Mouse (Mus musculus) monocyte, adult 2 months (primary cell): ENCODE results near the gene Sac3d1.
A peak's percentile ranks its signal among the peaks of the same experiment; 100 is the strongest.

ENCODE experiments used
- DNase-seq, 2 experiments: peaks; one replicate each; pipeline ENCODE4 v3.0.0; 2022; ENCODE audit warnings: low spot score in 2 of 2, low read depth in 1 of 2

Gene Sac3d1

GRCm38 (mm10) chr19:6121761-6122160 is 3.3 kb upstream of the Sac3d1 start:
- DNase-seq: no peak

- DNase-seq: no peak
Measured at GRCm38 (mm10) chr19:6118677-6119185, 281 bp upstream of the Sac3d1 start.

GRCm38 (mm10) chr19:6117346-6117985 is 984 bp downstream of the Sac3d1 start:
- DNase-seq: no peak

GRCm38 (mm10) chr19:6116113-6116850 is 2.2 kb downstream of the Sac3d1 start:
- no peak for DNase-seq

GRCm38 (mm10) chr19:6113116-6113515 is 5.3 kb downstream of the Sac3d1 start:
- DNase-seq: no peak

- no peak for DNase-seq
Measured at GRCm38 (mm10) chr19:6105586-6105985, 12.9 kb downstream of the Sac3d1 start, which contains the start of gene Naaladl1. Gene Naaladl1 (plus strand): TSS chr19:6105782.

GRCm38 (mm10) chr19:6104476-6104875 is 14.0 kb downstream of the Sac3d1 start:
- no peak for DNase-seq

GRCm38 (mm10) chr19:6102169-6102853 is 16.1 kb downstream of the Sac3d1 start:
- no peak for DNase-seq

GRCm38 (mm10) chr19:6101186-6101585 is 17.3 kb downstream of the Sac3d1 start:
- no peak for DNase-seq

GRCm38 (mm10) chr19:6097847-6098246 is 20.6 kb downstream of the Sac3d1 start:
- no peak for DNase-seq

GRCm38 (mm10) chr19:6094119-6094518 is 24.3 kb downstream of the Sac3d1 start, which contains the start of gene AC131692.1:
Gene AC131692.1 (plus strand): TSS chr19:6094419.
- DNase-seq: no peak

- no peak for DNase-seq
Measured at GRCm38 (mm10) chr19:6088841-6089240, 29.6 kb downstream of the Sac3d1 start.

GRCm38 (mm10) chr19:6085417-6085879 is 33.0 kb downstream of the Sac3d1 start:
- DNase-seq: peak in 1 of 2 experiments; percentile 46

- DNase-seq: peak; percentile 93 to 95
Measured at GRCm38 (mm10) chr19:6084478-6085248, 33.8 kb downstream of the Sac3d1 start, which contains the start of the genes Zfpl1 and Cdca5. Gene Zfpl1 (minus strand): TSS chr19:6084956. Gene Cdca5 (plus strand): TSS chr19:6084983.

- DNase-seq: no peak
Measured at GRCm38 (mm10) chr19:6082156-6082555, 36.3 kb downstream of the Sac3d1 start, which contains the start of gene Gm28374. Gene Gm28374 (minus strand): TSS chr19:6082256.

GRCm38 (mm10) chr19:6079983-6080480 is 38.4 kb downstream of the Sac3d1 start, which contains the start of gene Tmem262:
Gene Tmem262 (plus strand): TSS chr19:6080033.
- no peak for DNase-seq

- peak; percentile 57 to 65 for DNase-seq
Measured at GRCm38 (mm10) chr19:6076564-6077393, 41.7 kb downstream of the Sac3d1 start, which contains the start of gene Vps51. Gene Vps51 (minus strand): TSS chr19:6077231.

GRCm38 (mm10) chr19:6073889-6074288 is 44.6 kb downstream of the Sac3d1 start:
- no peak for DNase-seq

- DNase-seq: no peak
Measured at GRCm38 (mm10) chr19:6071261-6071660, 47.2 kb downstream of the Sac3d1 start.
